Mouse (Mus musculus) ES-Bruce4 (cell line): ENCODE measurements around the gene Stam2.

Experiments used
- CTCF ChIP-seq: IDR thresholded peaks from one replicate; pipeline ENCODE4 v1.8.1; 2011; ENCODE audit warnings: low read depth, low read length
- EP300 ChIP-seq: IDR thresholded peaks from 2 replicates; pipeline ENCODE4 v1.6.1; 2011; ENCODE audit warnings: low read depth, low read length; ENCODE audit not compliant: insufficient read depth

DNA sequence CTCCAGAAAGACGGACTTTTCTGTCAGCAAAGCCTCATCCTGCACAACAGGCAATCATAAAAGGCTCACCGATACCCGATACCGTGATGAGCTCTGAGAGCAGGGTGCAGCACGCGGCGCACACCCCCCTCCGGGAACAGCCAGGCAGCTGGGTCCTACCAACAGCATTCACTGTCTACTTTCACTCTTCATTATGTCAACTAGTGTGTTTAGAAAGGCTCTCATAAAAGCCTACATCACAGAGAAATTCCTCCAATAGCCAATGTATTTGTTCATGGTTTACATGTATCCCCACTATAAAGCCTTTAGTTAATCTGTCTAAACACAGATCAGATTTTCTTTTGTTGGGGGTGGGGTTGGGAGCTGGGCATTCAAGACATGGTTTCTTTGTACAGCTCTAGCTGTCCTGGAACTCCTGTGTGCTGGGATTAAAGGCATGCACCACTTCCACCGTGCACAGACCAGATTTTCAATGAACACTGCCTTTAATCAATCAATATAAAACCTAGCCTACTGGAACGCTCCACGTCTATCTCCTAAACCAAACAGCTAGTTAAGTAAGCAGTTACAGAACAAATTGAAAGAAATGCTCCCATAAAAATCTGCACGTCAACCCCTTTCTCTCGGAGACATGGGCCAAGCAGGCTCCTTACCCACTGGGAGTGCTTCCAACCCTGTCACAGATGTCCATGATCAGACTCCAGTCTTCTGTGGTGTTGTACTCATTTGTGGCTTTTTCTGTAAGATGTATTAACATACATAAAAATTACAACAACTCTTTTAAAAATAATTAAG lies 21.7 kb downstream of the Stam2 start:
- no peak for TF ChIP-seq EP300
- no peak for TF ChIP-seq CTCF
